In genomic region chr13:32662041-32662440, GRCm38 (mm10) we compare ENCODE assay signal across 10 mouse cellular contexts.
A peak's percentile ranks its signal among the peaks of the same experiment; 100 is the strongest.
DNase-seq lines count a peak whose midpoint lies in the region; ATAC-seq and TF ChIP-seq lines count a peak whose summit lies in the region.
"Had no signal": no experiment of that assay in that cellular context is flagged by ENCODE, and none has a peak within 500 bp of the region (broad histone marks: within the 10 kb centered on the region; RNA-seq: fewer than 3 reads in every experiment).

No protein-coding gene starts in this region.

- H3K9me3 ChIP-seq in kidney, embryonic 16.5 days (ENCODE audit: low read length), result no peaks in the 10 kb centered on the region
- no peaks in the 10 kb centered on the region for H3K9me3 ChIP-seq in ES-E14 (ENCODE audit: control insufficient read depth, insufficient read depth, low read depth, low read length)
- H3K9me3 ChIP-seq in midbrain, embryonic 16.5 days (replicated peaks; ENCODE audit: control insufficient read depth, low read length, poor library complexity, severe bottlenecking), result no peaks in the 10 kb centered on the region
- H3K9me3 ChIP-seq: limb, embryonic 15.5 days had no signal

- no peak overlapping the region for H3K4me3 ChIP-seq in kidney, embryonic 16.5 days (ENCODE audit: low read length)
- H3K4me3 ChIP-seq in ES-E14 (ENCODE audit: insufficient read depth in 1 of 2, low read depth in 1 of 2, low read length in 2 of 2, poor library complexity in 1 of 2, severe bottlenecking in 1 of 2), result no peak overlapping the region
- H3K4me3 ChIP-seq in midbrain, embryonic 16.5 days (ENCODE audit: low read depth, low read length), result no peak overlapping the region
- H3K4me3 ChIP-seq: limb, embryonic 15.5 days had no signal

- peaks cover 5% of the 10 kb centered on the region; the same call in 1 of the 2 replicates for H3K4me1 ChIP-seq in kidney, embryonic 16.5 days (ENCODE audit: insufficient read depth, low read length)
- no peaks in the 10 kb centered on the region for H3K4me1 ChIP-seq in ES-E14 (ENCODE audit: control insufficient read depth in 2 of 2, insufficient read depth in 2 of 2, low read length in 2 of 2, poor library complexity in 1 of 2)
- H3K4me1 ChIP-seq in midbrain, embryonic 16.5 days (ENCODE audit: control insufficient read depth, insufficient read depth, low read length), result no peaks in the 10 kb centered on the region

- in situ Hi-C loops in ES-E14 (cut with MboI; ENCODE audit: low sequenced_read_pairs in 2 of 2, unreplicated experiment in 2 of 2), result no loop called here

- H3K27me3 ChIP-seq in kidney, embryonic 16.5 days (ENCODE audit: insufficient read depth, low read length), result no peaks in the 10 kb centered on the region
- H3K27me3 ChIP-seq in midbrain, embryonic 16.5 days (ENCODE audit: control insufficient read depth, insufficient read depth, low read depth, low read length), result no peaks in the 10 kb centered on the region

- ATAC-seq in kidney, embryonic 16.5 days (ENCODE audit: low FRiP score, low TSS enrichment), result no peak; the same call in 1 of the 2 replicates
- no peak for ATAC-seq in midbrain, embryonic 16.5 days

- whole genome bisulfite sequencing in kidney, embryonic 16.5 days, result 65% methylated on average over 3 of the region's 3 CpGs
- 66% methylated on average over 3 of the region's 3 CpGs for WGBS in large intestine, adult 2 months
- 76% methylated on average over 3 of the region's 3 CpGs for WGBS in midbrain, embryonic 16.5 days

- peak; percentile 32 for DNase-seq in adrenal gland, postnatal 10 days
- no peak for DNase-seq in adrenal gland, adult 18-20 months (ENCODE audit: low spot score in 2 of 2)
- peak; percentile 50 for DNase-seq in kidney, adult 9 months
- DNase-seq in ES-E14 (ENCODE audit: low read depth, low spot score), result peak; percentile 20
- peak; percentile 24 for DNase-seq in large intestine, adult 2 months (ENCODE audit: low read depth, low spot score)
- DNase-seq in cerebellum, adult 9-11 months, result no peak
- DNase-seq: cerebellum, adult 18-20 months had no signal

- H3K4me2 ChIP-seq in kidney, embryonic 16.5 days (replicated peaks; ENCODE audit: low read depth, low read length), result no peak overlapping the region
- no peak overlapping the region for H3K4me2 ChIP-seq in midbrain, embryonic 16.5 days (ENCODE audit: low read length)
- H3K4me2 ChIP-seq: limb, embryonic 15.5 days had no signal

- no peak overlapping the region for H3K27ac ChIP-seq in kidney, embryonic 16.5 days (ENCODE audit: low read length)
- H3K27ac ChIP-seq in ES-E14 (ENCODE audit: insufficient read depth, low read depth, low read length, poor library complexity, severe bottlenecking), result no peak overlapping the region
- H3K27ac ChIP-seq in midbrain, embryonic 16.5 days (ENCODE audit: low read length), result no peak overlapping the region
- H3K27ac ChIP-seq: limb, embryonic 15.5 days had no signal

- no peak overlapping the region for H3K9ac ChIP-seq in kidney, embryonic 16.5 days (replicated peaks; ENCODE audit: low read length)
- no peak overlapping the region for H3K9ac ChIP-seq in ES-E14 (ENCODE audit: insufficient read depth, low read depth, low read length, poor library complexity, severe bottlenecking)
- no peak overlapping the region for H3K9ac ChIP-seq in midbrain, embryonic 16.5 days (ENCODE audit: low read depth, low read length)
- H3K9ac ChIP-seq: limb, embryonic 15.5 days had no signal

- no peaks in the 10 kb centered on the region for H3K36me3 ChIP-seq in kidney, embryonic 16.5 days (ENCODE audit: insufficient read depth, low read length)
- no peaks in the 10 kb centered on the region for H3K36me3 ChIP-seq in ES-E14 (ENCODE audit: control insufficient read depth, insufficient read depth, low read length, poor library complexity, severe bottlenecking)
- no peaks in the 10 kb centered on the region for H3K36me3 ChIP-seq in midbrain, embryonic 16.5 days (ENCODE audit: control insufficient read depth, insufficient read depth, low read length)
- H3K36me3 ChIP-seq: limb, embryonic 15.5 days had no signal

TF ChIP-seq in ES-E14, 5 proteins besides CTCF, POLR2A, EP300 and RAD21:
- no peak for TF ChIP-seq HCFC1 (IDR thresholded peaks at IDR 0.05; ENCODE audit: borderline replicate concordance, insufficient read depth, low read length)
- no peak for TF ChIP-seq CHD2 (IDR thresholded peaks at IDR 0.05; ENCODE audit: low read depth, low read length)
TF ChIP-seq in ES-E14: peak in this region for 0.

Comparison
In these comparisons a context has a peak if more than half of its experiments do, and no peak if none do; other contexts are left out.
1. DNase-seq: peak in adrenal gland, postnatal 10 days (single experiment), kidney, adult 9 months (single experiment), ES-E14 (single experiment) and large intestine, adult 2 months (single experiment); none in adrenal gland, adult 18-20 months (0 of 2) and cerebellum, adult 9-11 months (single experiment).